Mouse (Mus musculus): ENCODE measurements at regions not wholly inside any gene's neighbourhood (a gene's known extent, or its start where the extent isn't known, plus 50 kb on each side); places are given as distances from the start of the nearest gene placed in this dataset.
"Not testable (repeated sequence)": the region's sequence is repeated elsewhere in the genome, so short reads cannot be mapped to it uniquely, and the experiment has no call there.

DNA sequence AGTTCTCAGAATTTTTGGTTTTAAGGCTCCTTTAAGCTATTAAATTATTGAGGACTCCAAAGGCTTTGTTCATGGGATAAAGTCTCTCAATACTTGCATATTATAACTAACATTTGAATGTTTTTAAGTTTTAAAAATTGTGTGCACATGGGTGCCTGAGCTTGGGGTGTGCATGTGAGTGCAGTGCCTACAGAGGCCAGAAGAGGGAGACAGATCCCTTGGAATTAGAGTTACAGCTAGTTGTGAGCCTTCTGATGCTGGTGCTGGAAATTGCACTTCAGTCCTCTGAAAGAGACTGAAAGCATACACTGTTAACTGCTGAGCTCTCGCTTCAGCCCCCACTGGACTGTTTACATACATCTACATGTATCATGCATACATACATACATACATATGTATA, 100.0 kb upstream of the Tspan5 start:
- no peaks in the 10 kb centered on the region for H3K9me3 ChIP-seq (ENCODE audit: control insufficient read depth, low read length)
- no peaks in the 10 kb centered on the region for H3K36me3 ChIP-seq (ENCODE audit: control insufficient read depth, insufficient read depth, low read length)
- H3K4me2 ChIP-seq (ENCODE audit: low read length), result no peak overlapping the region
- 97% methylated on average over 1 of the region's 1 CpGs for WGBS
- ATAC-seq (ENCODE audit: low FRiP score, low TSS enrichment), result no peak
- no peak overlapping the region for H3K27ac ChIP-seq (replicated peaks; ENCODE audit: low read depth, low read length)
- no peaks in the 10 kb centered on the region for H3K27me3 ChIP-seq (ENCODE audit: control insufficient read depth, insufficient read depth, low read length)
- H3K4me1 ChIP-seq (ENCODE audit: control insufficient read depth, insufficient read depth, low read length), result peaks cover 17% of the 10 kb centered on the region
- no peak overlapping the region for H3K9ac ChIP-seq (replicated peaks; ENCODE audit: low read length)
- no peak overlapping the region for H3K4me3 ChIP-seq (replicated peaks; ENCODE audit: low read depth, low read length)
- DNase-seq, result peak; percentile 32

DNA sequence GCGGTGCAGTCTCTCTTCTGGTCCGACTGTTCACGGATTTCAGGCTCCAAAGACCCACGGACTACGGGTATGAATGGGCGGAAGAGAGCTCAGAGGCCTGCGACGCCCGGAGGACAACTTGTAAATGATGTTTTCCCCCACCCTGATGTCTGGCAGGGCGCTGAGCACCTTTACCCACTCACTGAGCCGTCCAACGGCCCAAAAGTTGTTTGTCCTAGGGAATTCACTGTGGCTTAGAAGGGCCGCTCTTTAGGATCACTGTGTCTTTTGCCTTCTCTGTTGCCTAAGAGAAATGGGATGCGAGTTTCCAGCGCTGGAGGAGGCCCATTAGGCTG, 98.1 kb upstream of the Tspan5 start:
- Histone ChIP-seq H3K4me2 (ENCODE audit: low read length) (peak overlapping the region; percentile 56), H3K27ac (replicated peaks; ENCODE audit: low read depth, low read length) (peak overlapping the region; percentile 84), H3K9ac (replicated peaks; ENCODE audit: low read length) (peak overlapping the region; percentile 48), H3K27me3 (ENCODE audit: control insufficient read depth, insufficient read depth, low read length) (no peaks in the 10 kb centered on the region), H3K4me1 (ENCODE audit: control insufficient read depth, insufficient read depth, low read length) (peaks cover 17% of the 10 kb centered on the region), H3K4me3 (replicated peaks; ENCODE audit: low read depth, low read length) (peak overlapping the region; percentile 29), H3K9me3 (ENCODE audit: control insufficient read depth, low read length) (no peaks in the 10 kb centered on the region), H3K36me3 (ENCODE audit: control insufficient read depth, insufficient read depth, low read length) (no peaks in the 10 kb centered on the region)
- 17% methylated on average over 15 of the region's 15 CpGs for WGBS
- DNase-seq (no peak), ATAC-seq (ENCODE audit: low FRiP score, low TSS enrichment) (no peak)

DNA sequence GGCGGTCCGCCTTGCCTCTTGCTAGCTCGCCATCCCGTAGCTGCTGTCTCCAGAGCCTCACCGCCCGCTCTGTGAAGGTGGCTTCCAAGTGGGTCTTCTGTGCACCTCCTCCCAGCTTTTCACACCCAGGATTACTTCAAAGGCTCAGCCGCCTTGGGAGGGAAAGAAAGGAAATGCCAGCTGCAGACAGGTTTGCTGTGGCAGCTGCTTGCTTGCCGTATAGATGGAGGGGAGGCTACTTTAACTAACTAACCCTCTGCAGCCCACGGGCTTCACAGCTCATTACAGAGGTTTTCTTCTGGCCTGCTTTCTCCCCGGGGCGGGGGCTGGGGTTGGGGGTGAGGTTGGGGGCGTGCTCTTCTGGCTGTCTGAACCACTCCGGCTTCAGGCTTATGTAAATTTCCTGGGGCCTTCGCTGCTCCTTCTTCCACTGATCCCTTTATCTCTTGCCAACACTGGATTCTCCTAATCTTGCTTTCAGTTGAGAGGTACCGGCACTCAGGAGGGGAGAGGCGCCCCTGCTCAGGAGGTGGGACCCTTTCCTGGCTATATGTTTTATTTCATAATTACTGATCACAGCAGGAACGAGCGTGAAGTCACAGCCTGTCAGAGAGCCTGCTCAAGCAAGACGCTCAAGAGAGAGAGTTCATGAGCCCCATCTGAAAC, 97.6 kb upstream of the Tspan5 start:
- Histone ChIP-seq H3K27me3 (ENCODE audit: control insufficient read depth, insufficient read depth, low read length) (no peaks in the 10 kb centered on the region), H3K36me3 (ENCODE audit: control insufficient read depth, insufficient read depth, low read length) (no peaks in the 10 kb centered on the region), H3K4me2 (ENCODE audit: low read length) (peak overlapping the region; percentile 56), H3K9ac (replicated peaks; ENCODE audit: low read length) (peak overlapping the region; percentile 48), H3K4me3 (replicated peaks; ENCODE audit: low read depth, low read length) (peak overlapping the region; percentile 29), H3K9me3 (ENCODE audit: control insufficient read depth, low read length) (no peaks in the 10 kb centered on the region), H3K4me1 (ENCODE audit: control insufficient read depth, insufficient read depth, low read length) (peaks cover 17% of the 10 kb centered on the region), H3K27ac (replicated peaks; ENCODE audit: low read depth, low read length) (peak overlapping the region; percentile 84)
- peak; percentile 84 for DNase-seq
- peak; percentile 92 for ATAC-seq (ENCODE audit: low FRiP score, low TSS enrichment)
- 2% methylated on average over 19 of the region's 19 CpGs for WGBS

DNA sequence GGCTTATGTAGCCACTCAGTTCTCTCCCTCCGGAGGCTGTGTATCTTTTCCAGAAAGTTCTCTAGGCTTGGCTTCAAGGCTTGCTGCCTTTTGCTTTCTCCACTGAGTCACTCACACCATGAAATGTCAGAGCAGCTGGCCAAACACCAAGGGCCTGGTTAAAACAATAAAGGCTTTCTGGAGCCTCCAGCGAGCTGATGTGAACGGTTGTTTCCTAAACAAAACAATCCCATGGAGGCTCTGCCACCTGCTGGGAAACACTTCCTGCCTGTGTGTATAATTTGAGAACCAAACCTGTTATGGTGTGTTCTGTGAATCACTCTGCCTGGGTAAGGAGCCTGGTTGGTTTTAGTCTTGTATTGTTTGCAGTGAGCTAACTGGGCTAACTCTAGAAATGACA, 96.7 kb upstream of the Tspan5 start:
- Histone ChIP-seq H3K4me1 (ENCODE audit: control insufficient read depth, insufficient read depth, low read length) (peaks cover 17% of the 10 kb centered on the region), H3K4me3 (replicated peaks; ENCODE audit: low read depth, low read length) (no peak overlapping the region), H3K9ac (replicated peaks; ENCODE audit: low read length) (no peak overlapping the region), H3K27me3 (ENCODE audit: control insufficient read depth, insufficient read depth, low read length) (no peaks in the 10 kb centered on the region), H3K27ac (replicated peaks; ENCODE audit: low read depth, low read length) (peak overlapping the region; percentile 84), H3K36me3 (ENCODE audit: control insufficient read depth, insufficient read depth, low read length) (no peaks in the 10 kb centered on the region), H3K9me3 (ENCODE audit: control insufficient read depth, low read length) (no peaks in the 10 kb centered on the region), H3K4me2 (ENCODE audit: low read length) (no peak overlapping the region)
- peak; percentile 64 for DNase-seq
- ATAC-seq (ENCODE audit: low FRiP score, low TSS enrichment), result no peak
- 9% methylated on average over 3 of the region's 3 CpGs for WGBS

DNA sequence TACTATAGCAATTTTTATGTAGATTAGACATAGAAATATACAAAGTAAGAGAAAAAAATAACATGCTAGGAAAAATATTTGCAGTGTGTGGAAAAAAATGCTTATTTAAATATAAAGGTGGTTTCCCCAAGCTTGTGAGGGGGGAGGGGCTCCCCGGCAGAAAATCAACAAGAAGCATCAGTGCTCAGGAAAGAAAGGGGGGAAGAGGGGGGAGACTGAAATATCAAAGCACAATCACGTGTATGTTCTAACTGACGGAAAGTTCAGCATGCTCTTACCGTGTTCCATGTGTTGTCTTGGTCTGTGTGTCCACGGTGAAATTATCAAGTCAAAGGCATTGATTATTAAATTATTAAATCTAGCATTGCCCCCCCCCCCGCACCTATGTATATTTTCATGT, 92.3 kb upstream of the Tspan5 start:
- ATAC-seq (ENCODE audit: low FRiP score, low TSS enrichment) (no peak), DNase-seq (no peak)
- no peak overlapping the region for H3K4me2 ChIP-seq (ENCODE audit: low read length)
- H3K27ac ChIP-seq (replicated peaks; ENCODE audit: low read depth, low read length), result no peak overlapping the region
- no peaks in the 10 kb centered on the region for H3K27me3 ChIP-seq (ENCODE audit: control insufficient read depth, insufficient read depth, low read length)
- no peak overlapping the region for H3K4me3 ChIP-seq (replicated peaks; ENCODE audit: low read depth, low read length)
- no peaks in the 10 kb centered on the region for H3K9me3 ChIP-seq (ENCODE audit: control insufficient read depth, low read length)
- peaks cover 5% of the 10 kb centered on the region for H3K4me1 ChIP-seq (ENCODE audit: control insufficient read depth, insufficient read depth, low read length)
- H3K36me3 ChIP-seq (ENCODE audit: control insufficient read depth, insufficient read depth, low read length), result no peaks in the 10 kb centered on the region
- 93% methylated on average over 6 of the region's 6 CpGs for WGBS
- H3K9ac ChIP-seq (replicated peaks; ENCODE audit: low read length), result no peak overlapping the region

DNA sequence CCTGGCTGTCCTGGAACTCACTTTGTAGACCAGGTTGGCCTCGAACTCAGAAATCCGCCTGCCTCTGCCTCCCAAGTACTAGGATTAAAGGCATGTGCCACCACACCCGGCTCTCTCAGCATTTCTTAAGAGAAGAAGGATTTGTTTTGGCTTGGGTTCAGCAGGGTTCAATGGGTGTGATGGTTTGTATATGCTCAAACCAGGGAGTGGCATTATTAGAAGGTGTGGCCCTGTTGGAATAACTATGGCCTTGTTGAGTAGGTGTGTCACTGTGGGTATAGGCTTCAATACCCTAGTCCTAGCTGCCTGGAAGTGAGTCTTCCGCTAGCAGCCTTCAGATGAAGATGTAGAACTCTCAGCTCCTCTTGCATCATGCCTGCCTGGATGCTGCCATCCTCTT, 91.3 kb upstream of the Tspan5 start:
- not testable (repeated sequence) for ATAC-seq (ENCODE audit: low FRiP score, low TSS enrichment); H3K9ac ChIP-seq (replicated peaks; ENCODE audit: low read length); H3K9me3 ChIP-seq (ENCODE audit: control insufficient read depth, low read length); H3K27me3 ChIP-seq (ENCODE audit: control insufficient read depth, insufficient read depth, low read length); DNase-seq; H3K27ac ChIP-seq (replicated peaks; ENCODE audit: low read depth, low read length); H3K4me1 ChIP-seq (ENCODE audit: control insufficient read depth, insufficient read depth, low read length); H3K36me3 ChIP-seq (ENCODE audit: control insufficient read depth, insufficient read depth, low read length); H3K4me2 ChIP-seq (ENCODE audit: low read length); H3K4me3 ChIP-seq (replicated peaks; ENCODE audit: low read depth, low read length)
- 92% methylated on average over 4 of the region's 4 CpGs for WGBS

DNA sequence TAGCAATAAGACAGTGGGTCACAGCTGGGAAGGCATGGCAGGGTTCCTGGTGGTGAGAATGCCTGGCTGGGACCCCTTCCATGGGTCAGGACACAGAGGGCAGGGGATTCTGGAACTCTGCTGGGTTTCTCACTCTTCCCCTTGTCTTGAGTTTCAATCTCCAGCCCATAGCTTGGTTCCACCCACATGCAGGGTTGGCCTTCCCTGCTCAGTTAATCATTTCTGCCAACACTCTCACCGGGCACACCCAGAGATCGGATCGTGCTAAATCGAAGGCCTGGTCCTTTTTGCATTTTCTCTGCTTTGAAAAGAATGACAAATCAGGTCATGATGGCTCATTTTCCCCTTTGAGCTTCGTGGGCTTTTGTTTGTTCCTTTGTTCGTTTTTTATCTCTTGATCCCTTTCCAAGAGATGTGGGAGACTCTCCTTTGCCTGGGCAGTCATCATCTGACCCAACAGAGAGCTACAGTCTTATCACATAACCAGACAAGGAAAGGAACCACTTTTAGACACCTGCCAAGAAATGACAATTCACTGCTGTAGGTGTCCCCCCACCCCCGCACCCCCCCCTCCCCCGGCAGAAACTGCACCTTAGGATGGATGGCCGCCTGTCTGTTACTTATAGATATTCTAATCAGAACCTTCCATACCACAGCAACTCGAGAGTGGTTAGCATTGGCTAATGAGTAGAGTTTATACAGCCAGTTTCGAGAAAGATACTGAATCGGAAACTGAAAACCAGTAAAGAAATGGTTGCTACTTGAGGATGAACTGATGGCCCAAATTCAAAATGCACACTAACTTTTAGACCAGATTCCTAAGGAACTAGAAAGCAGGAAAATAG, 90.4 kb upstream of the Tspan5 start:
- no peak for ATAC-seq (ENCODE audit: low FRiP score, low TSS enrichment)
- WGBS, result 81% methylated on average over 12 of the region's 12 CpGs
- Histone ChIP-seq H3K27ac (replicated peaks; ENCODE audit: low read depth, low read length) (no peak overlapping the region), H3K9ac (replicated peaks; ENCODE audit: low read length) (no peak overlapping the region), H3K9me3 (ENCODE audit: control insufficient read depth, low read length) (no peaks in the 10 kb centered on the region), H3K27me3 (ENCODE audit: control insufficient read depth, insufficient read depth, low read length) (no peaks in the 10 kb centered on the region), H3K4me3 (replicated peaks; ENCODE audit: low read depth, low read length) (no peak overlapping the region), H3K36me3 (ENCODE audit: control insufficient read depth, insufficient read depth, low read length) (no peaks in the 10 kb centered on the region), H3K4me2 (ENCODE audit: low read length) (no peak overlapping the region), H3K4me1 (ENCODE audit: control insufficient read depth, insufficient read depth, low read length) (no peaks in the 10 kb centered on the region)
- DNase-seq, result no peak

DNA sequence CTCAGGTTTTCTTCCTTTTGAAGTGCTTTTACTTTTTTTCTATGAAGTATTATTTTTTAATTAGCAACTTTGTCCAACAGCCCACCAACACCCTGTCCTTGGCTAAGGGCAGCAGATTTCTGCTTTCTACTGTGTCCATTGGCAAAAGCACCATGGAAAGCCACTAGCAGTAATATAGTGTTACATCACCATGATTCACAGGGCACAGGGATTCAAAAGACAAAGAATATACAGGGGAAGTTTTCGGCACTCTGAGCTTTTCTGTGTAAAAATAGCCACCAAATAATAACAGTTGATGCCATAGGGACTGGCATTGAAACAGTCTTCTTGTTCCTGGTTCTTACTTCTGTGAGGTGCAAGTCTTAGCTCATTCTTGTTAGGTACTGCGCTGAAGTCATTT, 89.8 kb upstream of the Tspan5 start:
- Histone ChIP-seq H3K4me2 (ENCODE audit: low read length) (no peak overlapping the region), H3K9me3 (ENCODE audit: control insufficient read depth, low read length) (no peaks in the 10 kb centered on the region), H3K9ac (replicated peaks; ENCODE audit: low read length) (no peak overlapping the region), H3K4me1 (ENCODE audit: control insufficient read depth, insufficient read depth, low read length) (no peaks in the 10 kb centered on the region), H3K27ac (replicated peaks; ENCODE audit: low read depth, low read length) (no peak overlapping the region), H3K27me3 (ENCODE audit: control insufficient read depth, insufficient read depth, low read length) (no peaks in the 10 kb centered on the region), H3K4me3 (replicated peaks; ENCODE audit: low read depth, low read length) (no peak overlapping the region), H3K36me3 (ENCODE audit: control insufficient read depth, insufficient read depth, low read length) (no peaks in the 10 kb centered on the region)
- no peak for ATAC-seq (ENCODE audit: low FRiP score, low TSS enrichment)
- no peak for DNase-seq
- 91% methylated on average over 2 of the region's 2 CpGs for WGBS

DNA sequence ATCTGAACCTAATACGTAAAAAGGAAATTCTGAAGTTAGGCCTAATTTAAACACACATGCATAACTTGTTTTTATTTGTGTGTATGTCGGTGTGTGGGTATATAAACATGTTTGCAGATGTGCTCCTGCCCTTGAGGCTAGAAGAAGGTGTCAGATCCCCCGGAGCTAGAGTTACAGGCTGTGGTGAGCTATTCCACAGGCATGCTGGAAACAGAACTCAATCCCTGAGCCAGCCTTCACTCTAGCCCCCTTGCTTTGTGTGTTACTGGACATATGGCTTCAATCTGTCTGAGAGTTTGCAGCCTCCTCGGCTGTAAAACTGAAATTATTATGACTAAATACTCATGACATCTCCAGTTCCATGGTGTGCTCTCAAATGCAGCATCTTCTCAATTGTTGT, 89.3 kb upstream of the Tspan5 start:
- Histone ChIP-seq H3K4me2 (ENCODE audit: low read length) (no peak overlapping the region), H3K27me3 (ENCODE audit: control insufficient read depth, insufficient read depth, low read length) (no peaks in the 10 kb centered on the region), H3K9ac (replicated peaks; ENCODE audit: low read length) (no peak overlapping the region), H3K36me3 (ENCODE audit: control insufficient read depth, insufficient read depth, low read length) (no peaks in the 10 kb centered on the region), H3K4me1 (ENCODE audit: control insufficient read depth, insufficient read depth, low read length) (no peaks in the 10 kb centered on the region), H3K9me3 (ENCODE audit: control insufficient read depth, low read length) (no peaks in the 10 kb centered on the region), H3K4me3 (replicated peaks; ENCODE audit: low read depth, low read length) (no peak overlapping the region), H3K27ac (replicated peaks; ENCODE audit: low read depth, low read length) (no peak overlapping the region)
- DNase-seq (no peak), ATAC-seq (ENCODE audit: low FRiP score, low TSS enrichment) (no peak)
- 95% methylated on average over 4 of the region's 4 CpGs for WGBS

Measured in midbrain, embryonic 14.5 days (tissue).